Mouse (Mus musculus) limb, embryonic 11.5 days (tissue): ENCODE data around the gene Angptl2. TPM values are rescaled to one million over a fixed set of nuclear protein-coding genes. Genes with fewer than 3 reads are reported as not detected.

Source experiments
- ATAC-seq: fragments of 200-750 bp; cut with Nextera tagmentation; 2 replicates; pipeline ENCODE4 v1.8.0; 2017; ENCODE audit warnings: low read depth; ENCODE audit not compliant: insufficient number of reproducible peaks, low FRiP score, low TSS enrichment
- DNase-seq: peaks from one replicate; pipeline ENCODE4 v3.0.0-alpha.2; 2015; ENCODE audit warnings: low spot score
- H3K27ac ChIP-seq: fragments of 300-500 bp; sonication (generic); replicated peaks from 2 replicates; pipeline ENCODE4 v1.5.1; 2014; ENCODE audit warnings: low read depth, mild to moderate bottlenecking, low read length
- H3K27me3 ChIP-seq: fragments of 300-500 bp; sonication (generic); 2 replicates; pipeline ENCODE4 v1.6.1; 2014; ENCODE audit warnings: mild to moderate bottlenecking, low read length, mixed read lengths; ENCODE audit not compliant: control insufficient read depth, insufficient read depth
- H3K36me3 ChIP-seq: fragments of 300-500 bp; sonication (generic); 2 replicates; pipeline ENCODE4 v1.6.1; 2014; ENCODE audit warnings: mild to moderate bottlenecking, low read length, moderate library complexity, mixed read lengths; ENCODE audit not compliant: control insufficient read depth, insufficient read depth
- H3K4me1 ChIP-seq: fragments of 300-500 bp; sonication (generic); 2 replicates; pipeline ENCODE4 v1.6.1; 2014; ENCODE audit warnings: low read length, mixed read lengths; ENCODE audit not compliant: control insufficient read depth, insufficient read depth
- H3K4me2 ChIP-seq: fragments of 300-500 bp; sonication (generic); 2 replicates; pipeline ENCODE4 v1.6.1; 2014; ENCODE audit warnings: low read depth, mild to moderate bottlenecking, moderate library complexity; ENCODE audit not compliant: severe bottlenecking
- H3K4me3 ChIP-seq: fragments of 300-500 bp; sonication (generic); 2 replicates; pipeline ENCODE4 v1.5.1; 2014; ENCODE audit warnings: low read depth, low read length
- H3K9ac ChIP-seq: fragments of 300-500 bp; sonication (generic); 2 replicates; pipeline ENCODE4 v1.6.1; 2014; ENCODE audit warnings: mild to moderate bottlenecking, low read length
- H3K9me3 ChIP-seq: fragments of 300-500 bp; sonication (generic); 2 replicates; pipeline ENCODE4 v1.6.1; 2016; ENCODE audit warnings: low read length; ENCODE audit not compliant: control insufficient read depth
- WGBS: fragments of 180-500 bp; shearing (Covaris S2); extraction: QIAGEN DNeasy Blood & Tissue Kit; methylation state at CpG from one replicate; pipeline ENCODE4 v1.1.7; 2014; 5-methylcytosine and 5-hydroxymethylcytosine counted together
- polyA plus RNA-seq: library from polyadenylated mRNA; unstranded; fragments of >200 nt; fragmentation: Nextera tagmentation; extraction: Ambion mirVana; gene quantifications from 2 replicates; pipeline ENCODE4 v1.2.1, GENCODE M21; 2014

Angptl2 gene
- polyA plus RNA-seq, 1 experiment from 2014 or later = 48.8 TPM

- ATAC-seq (no peak), DNase-seq (no peak)
- H3K27ac ChIP-seq = no peak overlapping the region
- H3K9ac ChIP-seq = no peak overlapping the region
- 83% methylated on average over 5 of the region's 5 CpGs for WGBS
- H3K4me2 ChIP-seq = no peak overlapping the region
- peaks cover 4% of the 10 kb centered on the region for H3K4me1 ChIP-seq
- H3K27me3 ChIP-seq = no peaks in the 10 kb centered on the region
- H3K4me3 ChIP-seq = no peak overlapping the region
- no peaks in the 10 kb centered on the region for H3K36me3 ChIP-seq
- H3K9me3 ChIP-seq = no peaks in the 10 kb centered on the region
Observed at GRCm38 (mm10) chr2:33295115-33295514, 79.2 kb downstream of the Angptl2 start.

Other genes starting within 250 kb of the Angptl2 start
- 10.9 and 14.2 TPM in 2 replicates for gene Slc2a8, start 234.0 kb upstream of the Angptl2 start, polyA plus RNA-seq
- gene Garnl3, start 84.4 kb upstream of the Angptl2 start, polyA plus RNA-seq = 10.4 and 13.1 TPM in 2 replicates
- gene Ralgps1, start 155.4 kb downstream of the Angptl2 start, polyA plus RNA-seq = 4.6 and 5.0 TPM in 2 replicates
- gene Zbtb34, start 215.3 kb downstream of the Angptl2 start, polyA plus RNA-seq = 7.7 and 9.8 TPM in 2 replicates